Mouse (Mus musculus): ENCODE data around the gene Sun1. TPM values are rescaled to one million over a fixed set of nuclear protein-coding genes. Genes with fewer than 3 reads are reported as not detected.

Gene Sun1
- polyA plus RNA-seq, 1 experiment from 2014 or later, result 44.1 TPM

- Histone ChIP-seq H3K27me3 (ENCODE audit: control insufficient read depth, insufficient read depth, low read length) (no peaks in the 10 kb centered on the region), H3K27ac (no peak overlapping the region), H3K4me1 (replicated peaks; ENCODE audit: control insufficient read depth, insufficient read depth, low read length) (no peaks in the 10 kb centered on the region), H3K36me3 (replicated peaks; ENCODE audit: control insufficient read depth, insufficient read depth) (peaks cover 33% of the 10 kb centered on the region), H3K4me2 (replicated peaks) (no peak overlapping the region), H3K9me3 (ENCODE audit: control insufficient read depth, low read length) (no peaks in the 10 kb centered on the region), H3K4me3 (replicated peaks; ENCODE audit: low read length) (no peak overlapping the region), H3K9ac (no peak overlapping the region)
- ATAC-seq (ENCODE audit: low FRiP score) (no peak), DNase-seq (ENCODE audit: low spot score) (no peak)
- WGBS, result over 99% methylated on average over 5 of the region's 5 CpGs
Observed at GRCm38 (mm10) chr5:139215184-139215583, 14.7 kb downstream of the Sun1 start.

DNA sequence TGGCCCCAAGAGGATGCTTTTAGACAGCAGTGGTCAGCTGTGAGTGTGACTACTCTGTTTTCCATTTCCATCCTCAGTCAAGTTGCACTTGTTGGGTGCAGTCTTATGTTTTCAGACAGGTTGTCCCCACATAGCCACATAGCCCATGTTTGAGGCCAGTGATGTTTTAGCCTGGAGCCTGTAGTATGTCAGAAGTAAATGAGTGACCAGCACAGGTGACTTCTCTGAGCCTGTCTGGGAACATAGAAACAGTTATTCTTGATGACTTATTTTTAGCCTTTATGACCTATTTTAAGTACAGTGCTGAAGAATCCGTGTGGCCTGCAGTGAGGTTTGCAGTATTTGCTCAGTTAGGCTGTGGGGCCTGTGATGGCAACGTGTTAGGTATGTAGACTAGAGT is 15.7 kb downstream of the Sun1 start:
- no peak overlapping the region for H3K4me3 ChIP-seq (replicated peaks; ENCODE audit: low read length)
- H3K36me3 ChIP-seq (replicated peaks; ENCODE audit: control insufficient read depth, insufficient read depth), result peaks cover 33% of the 10 kb centered on the region
- H3K27ac ChIP-seq, result no peak overlapping the region
- H3K4me1 ChIP-seq (replicated peaks; ENCODE audit: control insufficient read depth, insufficient read depth, low read length), result no peaks in the 10 kb centered on the region
- no peaks in the 10 kb centered on the region for H3K27me3 ChIP-seq (ENCODE audit: control insufficient read depth, insufficient read depth, low read length)
- H3K9me3 ChIP-seq (ENCODE audit: control insufficient read depth, low read length), result no peaks in the 10 kb centered on the region
- no peak overlapping the region for H3K4me2 ChIP-seq (replicated peaks)
- 94% methylated on average over 2 of the region's 2 CpGs for WGBS
- H3K9ac ChIP-seq, result no peak overlapping the region
- ATAC-seq (ENCODE audit: low FRiP score) (no peak), DNase-seq (ENCODE audit: low spot score) (no peak)

DNA sequence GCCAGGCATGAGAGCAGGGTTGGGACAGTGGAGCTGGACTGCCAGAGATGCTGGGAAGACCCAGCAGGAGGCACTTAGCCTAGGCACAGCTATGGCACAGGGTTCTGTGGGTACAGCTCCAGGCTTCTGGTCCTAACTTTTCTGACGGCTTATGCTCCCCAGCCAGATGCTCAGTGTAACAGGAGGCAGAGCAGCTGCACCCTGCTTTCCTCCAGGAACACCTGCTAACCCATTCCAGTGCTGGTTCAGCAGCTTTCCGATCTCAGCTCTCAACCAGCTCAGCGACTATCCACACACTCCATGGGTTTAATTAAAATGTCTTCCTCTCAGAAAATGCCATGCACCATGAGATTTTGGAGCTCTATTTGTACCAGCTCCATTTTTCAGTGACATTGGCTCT is 16.3 kb downstream of the Sun1 start:
- Histone ChIP-seq H3K9me3 (ENCODE audit: control insufficient read depth, low read length) (no peaks in the 10 kb centered on the region), H3K27me3 (ENCODE audit: control insufficient read depth, insufficient read depth, low read length) (no peaks in the 10 kb centered on the region), H3K4me2 (replicated peaks) (no peak overlapping the region), H3K4me3 (replicated peaks; ENCODE audit: low read length) (no peak overlapping the region), H3K4me1 (replicated peaks; ENCODE audit: control insufficient read depth, insufficient read depth, low read length) (no peaks in the 10 kb centered on the region), H3K9ac (no peak overlapping the region), H3K36me3 (replicated peaks; ENCODE audit: control insufficient read depth, insufficient read depth) (peaks cover 38% of the 10 kb centered on the region), H3K27ac (no peak overlapping the region)
- no peak for ATAC-seq (ENCODE audit: low FRiP score)
- 80% methylated on average over 3 of the region's 3 CpGs for WGBS
- DNase-seq (ENCODE audit: low spot score), result no peak

GRCm38 (mm10) chr5:139220006-139220515 is 19.6 kb downstream of the Sun1 start:
- Histone ChIP-seq H3K36me3 (replicated peaks; ENCODE audit: control insufficient read depth, insufficient read depth) (peaks cover 62% of the 10 kb centered on the region), H3K4me2 (replicated peaks) (no peak overlapping the region), H3K27me3 (ENCODE audit: control insufficient read depth, insufficient read depth, low read length) (no peaks in the 10 kb centered on the region), H3K27ac (no peak overlapping the region), H3K4me1 (replicated peaks; ENCODE audit: control insufficient read depth, insufficient read depth, low read length) (no peaks in the 10 kb centered on the region), H3K9me3 (ENCODE audit: control insufficient read depth, low read length) (no peaks in the 10 kb centered on the region), H3K4me3 (replicated peaks; ENCODE audit: low read length) (no peak overlapping the region), H3K9ac (no peak overlapping the region)
- ATAC-seq (ENCODE audit: low FRiP score) (no peak), DNase-seq (ENCODE audit: low spot score) (no peak)
- WGBS, result 90% methylated on average over 4 of the region's 4 CpGs

DNA sequence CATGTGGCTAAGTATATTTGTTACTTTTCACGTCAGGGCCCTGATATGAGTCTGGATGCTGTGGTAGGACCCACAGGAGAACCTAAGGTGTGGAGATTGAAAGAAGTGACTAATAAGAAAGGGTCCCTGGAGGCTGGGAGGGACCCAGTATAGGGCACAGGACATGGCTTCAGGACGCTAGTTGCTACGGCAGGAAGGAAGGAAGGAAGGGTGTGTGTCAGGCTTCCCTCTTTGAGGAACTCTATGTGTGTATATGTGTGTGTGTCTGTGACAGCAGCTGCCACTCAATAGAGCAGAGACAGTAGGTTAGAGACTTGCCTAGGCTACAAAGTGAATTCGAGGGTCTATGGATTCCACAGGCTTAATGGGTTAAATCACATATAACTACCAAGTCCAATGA is 20.2 kb downstream of the Sun1 start:
- Histone ChIP-seq H3K36me3 (replicated peaks; ENCODE audit: control insufficient read depth, insufficient read depth) (peaks cover 62% of the 10 kb centered on the region), H3K27ac (no peak overlapping the region), H3K27me3 (ENCODE audit: control insufficient read depth, insufficient read depth, low read length) (no peaks in the 10 kb centered on the region), H3K4me1 (replicated peaks; ENCODE audit: control insufficient read depth, insufficient read depth, low read length) (no peaks in the 10 kb centered on the region), H3K4me2 (replicated peaks) (no peak overlapping the region), H3K9ac (no peak overlapping the region), H3K9me3 (ENCODE audit: control insufficient read depth, low read length) (no peaks in the 10 kb centered on the region), H3K4me3 (replicated peaks; ENCODE audit: low read length) (no peak overlapping the region)
- WGBS, result 88% methylated on average over 4 of the region's 4 CpGs
- DNase-seq (ENCODE audit: low spot score) (no peak), ATAC-seq (ENCODE audit: low FRiP score) (no peak)

DNA sequence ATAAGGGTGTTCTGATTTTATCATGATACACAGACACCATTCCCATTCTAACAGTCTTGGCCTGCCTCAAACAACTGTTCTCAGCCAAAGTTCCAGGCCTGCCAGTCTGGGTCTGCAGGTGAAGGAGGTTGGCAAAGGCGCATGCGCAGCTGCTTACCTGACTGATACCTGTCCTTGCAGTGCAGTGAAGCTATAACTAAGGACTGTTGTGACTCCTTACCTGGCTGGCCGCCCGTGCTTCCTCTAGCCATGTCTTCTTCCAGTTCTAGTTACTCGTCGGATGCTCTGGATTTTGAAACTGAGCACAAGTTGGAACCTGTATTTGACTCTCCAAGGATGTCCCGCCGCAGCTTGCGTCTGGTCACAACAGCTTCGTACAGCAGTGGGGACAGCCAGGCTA is 22.9 kb downstream of the Sun1 start:
- H3K27ac ChIP-seq, result no peak overlapping the region
- H3K27me3 ChIP-seq (ENCODE audit: control insufficient read depth, insufficient read depth, low read length), result no peaks in the 10 kb centered on the region
- H3K4me1 ChIP-seq (replicated peaks; ENCODE audit: control insufficient read depth, insufficient read depth, low read length), result no peaks in the 10 kb centered on the region
- WGBS, result 96% methylated on average over 10 of the region's 10 CpGs
- no peak overlapping the region for H3K4me2 ChIP-seq (replicated peaks)
- no peak overlapping the region for H3K9ac ChIP-seq
- peaks cover 70% of the 10 kb centered on the region for H3K36me3 ChIP-seq (replicated peaks; ENCODE audit: control insufficient read depth, insufficient read depth)
- no peak for DNase-seq (ENCODE audit: low spot score)
- no peak for ATAC-seq (ENCODE audit: low FRiP score)
- no peak overlapping the region for H3K4me3 ChIP-seq (replicated peaks; ENCODE audit: low read length)
- no peaks in the 10 kb centered on the region for H3K9me3 ChIP-seq (ENCODE audit: control insufficient read depth, low read length)

- Histone ChIP-seq H3K36me3 (replicated peaks; ENCODE audit: control insufficient read depth, insufficient read depth) (peaks cover 94% of the 10 kb centered on the region), H3K27ac (no peak overlapping the region), H3K27me3 (ENCODE audit: control insufficient read depth, insufficient read depth, low read length) (no peaks in the 10 kb centered on the region), H3K4me3 (replicated peaks; ENCODE audit: low read length) (no peak overlapping the region), H3K4me1 (replicated peaks; ENCODE audit: control insufficient read depth, insufficient read depth, low read length) (no peaks in the 10 kb centered on the region), H3K9me3 (ENCODE audit: control insufficient read depth, low read length) (no peaks in the 10 kb centered on the region), H3K4me2 (replicated peaks) (no peak overlapping the region), H3K9ac (no peak overlapping the region)
- no peak for DNase-seq (ENCODE audit: low spot score)
- no peak for ATAC-seq (ENCODE audit: low FRiP score)
- WGBS, result 94% methylated on average over 4 of the region's 4 CpGs
Observed at GRCm38 (mm10) chr5:139227236-139227635, 26.8 kb downstream of the Sun1 start.

GRCm38 (mm10) chr5:139227645-139228044 is 27.2 kb downstream of the Sun1 start:
- Histone ChIP-seq H3K4me1 (replicated peaks; ENCODE audit: control insufficient read depth, insufficient read depth, low read length) (no peaks in the 10 kb centered on the region), H3K27me3 (ENCODE audit: control insufficient read depth, insufficient read depth, low read length) (no peaks in the 10 kb centered on the region), H3K4me3 (replicated peaks; ENCODE audit: low read length) (no peak overlapping the region), H3K27ac (no peak overlapping the region), H3K9ac (no peak overlapping the region), H3K36me3 (replicated peaks; ENCODE audit: control insufficient read depth, insufficient read depth) (peaks cover 94% of the 10 kb centered on the region), H3K4me2 (replicated peaks) (no peak overlapping the region), H3K9me3 (ENCODE audit: control insufficient read depth, low read length) (no peaks in the 10 kb centered on the region)
- ATAC-seq (ENCODE audit: low FRiP score) (no peak), DNase-seq (ENCODE audit: low spot score) (no peak)
- WGBS, result 96% methylated on average over 2 of the region's 2 CpGs

DNA sequence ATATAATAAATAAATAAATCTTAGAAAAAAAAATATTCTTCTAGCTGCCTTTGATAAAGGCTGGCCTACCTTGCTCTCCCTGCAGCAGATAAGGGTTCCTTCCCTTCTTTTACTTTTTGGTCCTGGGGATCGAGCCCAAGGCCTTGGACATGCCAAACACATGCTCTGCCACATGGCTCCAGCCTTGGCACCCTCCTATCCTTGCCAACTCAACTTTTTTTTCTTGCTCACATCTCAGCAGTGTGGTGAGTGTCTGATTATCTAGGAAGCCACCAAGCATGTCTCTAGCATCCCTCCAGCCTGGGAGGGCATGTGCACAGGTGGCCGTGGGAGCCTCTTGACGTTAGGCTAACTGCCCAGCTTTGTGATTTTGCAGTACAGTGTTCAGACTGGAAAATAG is 27.9 kb downstream of the Sun1 start:
- DNase-seq (ENCODE audit: low spot score), result no peak
- no peak for ATAC-seq (ENCODE audit: low FRiP score)
- no peak overlapping the region for H3K27ac ChIP-seq
- H3K4me1 ChIP-seq (replicated peaks; ENCODE audit: control insufficient read depth, insufficient read depth, low read length), result no peaks in the 10 kb centered on the region
- 96% methylated on average over 3 of the region's 3 CpGs for WGBS
- H3K9me3 ChIP-seq (ENCODE audit: control insufficient read depth, low read length), result no peaks in the 10 kb centered on the region
- H3K4me2 ChIP-seq (replicated peaks), result no peak overlapping the region
- no peak overlapping the region for H3K4me3 ChIP-seq (replicated peaks; ENCODE audit: low read length)
- no peaks in the 10 kb centered on the region for H3K27me3 ChIP-seq (ENCODE audit: control insufficient read depth, insufficient read depth, low read length)
- H3K36me3 ChIP-seq (replicated peaks; ENCODE audit: control insufficient read depth, insufficient read depth), result peaks cover 94% of the 10 kb centered on the region
- no peak overlapping the region for H3K9ac ChIP-seq

DNA sequence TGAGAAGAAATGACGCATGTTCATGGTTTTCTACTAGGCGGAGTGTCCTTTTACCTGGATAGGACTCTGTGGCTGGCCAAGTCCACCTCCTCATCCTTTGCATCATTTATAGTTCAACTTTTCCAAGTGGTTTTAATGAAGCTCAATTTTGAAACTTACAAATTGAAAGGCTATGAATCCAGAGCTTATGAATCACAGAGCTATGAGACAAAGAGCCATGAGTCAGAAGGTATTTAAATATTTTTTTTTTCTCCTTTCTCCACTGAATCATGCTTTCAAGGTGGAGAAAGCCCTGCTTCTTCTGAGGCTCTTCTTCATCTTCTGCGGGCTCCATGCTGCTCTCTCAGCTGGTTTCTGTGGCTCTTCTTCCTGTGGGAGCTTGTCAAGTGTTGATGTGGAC is 29.3 kb downstream of the Sun1 start:
- ATAC-seq (ENCODE audit: low FRiP score) (no peak), DNase-seq (ENCODE audit: low spot score) (no peak)
- Histone ChIP-seq H3K4me3 (replicated peaks; ENCODE audit: low read length) (no peak overlapping the region), H3K9ac (no peak overlapping the region), H3K27ac (no peak overlapping the region), H3K4me1 (replicated peaks; ENCODE audit: control insufficient read depth, insufficient read depth, low read length) (no peaks in the 10 kb centered on the region), H3K36me3 (replicated peaks; ENCODE audit: control insufficient read depth, insufficient read depth) (peaks cover 94% of the 10 kb centered on the region), H3K9me3 (ENCODE audit: control insufficient read depth, low read length) (no peaks in the 10 kb centered on the region), H3K27me3 (ENCODE audit: control insufficient read depth, insufficient read depth, low read length) (no peaks in the 10 kb centered on the region), H3K4me2 (replicated peaks) (no peak overlapping the region)
- 98% methylated on average over 3 of the region's 3 CpGs for WGBS

Data from hindbrain, embryonic 14.5 days (tissue).